Mouse (Mus musculus) embryonic fibroblast, embryonic 13.5 days (primary cell): ENCODE measurements around the gene Hyal2.

Experiments
- CTCF ChIP-seq: IDR thresholded peaks from 2 replicates; pipeline ENCODE4 v1.5.1; 2011; ENCODE audit warnings: mild to moderate bottlenecking, control low read depth, low read length, moderate library complexity, borderline replicate concordance; ENCODE audit not compliant: insufficient read depth
- POLR2A ChIP-seq: IDR thresholded peaks from 2 replicates; pipeline ENCODE4 v1.6.1; 2011; ENCODE audit warnings: low read depth, mild to moderate bottlenecking, control low read depth, low read length, moderate library complexity

GRCm38 (mm10) chr9:107578587-107578986, 10.8 kb downstream of the Hyal2 start, which contains the start of gene Naa80:
- no peak for TF ChIP-seq CTCF
- no peak for TF ChIP-seq POLR2A
